Mouse (Mus musculus): ENCODE results near the gene Msln.
"Not testable (repeated sequence)": the region's sequence is repeated elsewhere in the genome, so short reads cannot be mapped to it uniquely, and the experiment has no call there.

Gene Msln

GRCm38 (mm10) chr17:25769331-25769730 is 15.2 kb upstream of the Msln start:
- DNase-seq (ENCODE audit: low spot score in 2 of 2) = no peak

- no peak for DNase-seq (ENCODE audit: low spot score in 2 of 2)
Observed at GRCm38 (mm10) chr17:25765886-25766285, 11.7 kb upstream of the Msln start.

GRCm38 (mm10) chr17:25762591-25762990 is 8.4 kb upstream of the Msln start:
- no peak for DNase-seq (ENCODE audit: low spot score in 2 of 2)

GRCm38 (mm10) chr17:25761561-25761970 is 7.4 kb upstream of the Msln start:
- no peak for DNase-seq (ENCODE audit: low spot score in 2 of 2)

- no peak for DNase-seq (ENCODE audit: low spot score in 2 of 2)
Observed at GRCm38 (mm10) chr17:25760148-25760547, 6.0 kb upstream of the Msln start.

GRCm38 (mm10) chr17:25757691-25758090 is 3.5 kb upstream of the Msln start:
- no peak for DNase-seq (ENCODE audit: low spot score in 2 of 2)

GRCm38 (mm10) chr17:25756378-25757242 is 2.4 kb upstream of the Msln start:
- DNase-seq (ENCODE audit: low spot score in 2 of 2) = no peak

- DNase-seq (ENCODE audit: low spot score in 2 of 2) = no peak
Observed at GRCm38 (mm10) chr17:25755627-25756377, 1.6 kb upstream of the Msln start.

GRCm38 (mm10) chr17:25755086-25755485 is 908 bp upstream of the Msln start:
- no peak for DNase-seq (ENCODE audit: low spot score in 2 of 2)

- peak in 1 of 2 experiments; percentile 44 for DNase-seq (ENCODE audit: low spot score in 2 of 2)
Observed at GRCm38 (mm10) chr17:25751446-25751845, 2.7 kb downstream of the Msln start.

- no peak for DNase-seq (ENCODE audit: low spot score in 2 of 2)
Observed at GRCm38 (mm10) chr17:25749314-25749713, 4.9 kb downstream of the Msln start.

GRCm38 (mm10) chr17:25748238-25748637 is 5.9 kb downstream of the Msln start:
- DNase-seq (ENCODE audit: low spot score in 2 of 2) = no peak

- no peak for DNase-seq (ENCODE audit: low spot score in 2 of 2)
Observed at GRCm38 (mm10) chr17:25744311-25744710, 9.9 kb downstream of the Msln start.

GRCm38 (mm10) chr17:25743831-25744230 is 10.3 kb downstream of the Msln start:
- DNase-seq (ENCODE audit: low spot score in 2 of 2) = no peak

GRCm38 (mm10) chr17:25741471-25741870 is 12.7 kb downstream of the Msln start:
- DNase-seq (ENCODE audit: low spot score in 2 of 2) = not testable (repeated sequence)

- no peak for DNase-seq (ENCODE audit: low spot score in 2 of 2)
Observed at GRCm38 (mm10) chr17:25738861-25739260, 15.3 kb downstream of the Msln start.

GRCm38 (mm10) chr17:25735745-25736144 is 18.4 kb downstream of the Msln start, which contains the start of gene Mslnl:
Gene Mslnl, plus strand, starts transcription at chr17:25736042.
- DNase-seq (ENCODE audit: low spot score in 2 of 2) = no peak

- DNase-seq (ENCODE audit: low spot score in 2 of 2) = no peak
Observed at GRCm38 (mm10) chr17:25735246-25735645, 18.9 kb downstream of the Msln start.

GRCm38 (mm10) chr17:25732082-25732481 is 22.1 kb downstream of the Msln start:
- peak; percentile 76 to 78 for DNase-seq (ENCODE audit: low spot score in 2 of 2)

- no peak for DNase-seq (ENCODE audit: low spot score in 2 of 2)
Observed at GRCm38 (mm10) chr17:25728009-25728270, 26.2 kb downstream of the Msln start.

- DNase-seq (ENCODE audit: low spot score in 2 of 2) = peak; percentile 99 to 100
Observed at GRCm38 (mm10) chr17:25727265-25728008, 26.7 kb downstream of the Msln start, which contains the start of the genes Chtf18 and Rpusd1. Gene Chtf18, minus strand, starts transcription at chr17:25727419. Gene Rpusd1, plus strand, starts transcription at chr17:25727670.

- DNase-seq (ENCODE audit: low spot score in 2 of 2) = no peak
Observed at GRCm38 (mm10) chr17:25725264-25725663, 28.9 kb downstream of the Msln start.
